Mouse (Mus musculus): ENCODE results near the gene Coro2a.
"Not testable (repeated sequence)": the region's sequence is repeated elsewhere in the genome, so short reads cannot be mapped to it uniquely, and the experiment has no call there.

Gene Coro2a

DNA sequence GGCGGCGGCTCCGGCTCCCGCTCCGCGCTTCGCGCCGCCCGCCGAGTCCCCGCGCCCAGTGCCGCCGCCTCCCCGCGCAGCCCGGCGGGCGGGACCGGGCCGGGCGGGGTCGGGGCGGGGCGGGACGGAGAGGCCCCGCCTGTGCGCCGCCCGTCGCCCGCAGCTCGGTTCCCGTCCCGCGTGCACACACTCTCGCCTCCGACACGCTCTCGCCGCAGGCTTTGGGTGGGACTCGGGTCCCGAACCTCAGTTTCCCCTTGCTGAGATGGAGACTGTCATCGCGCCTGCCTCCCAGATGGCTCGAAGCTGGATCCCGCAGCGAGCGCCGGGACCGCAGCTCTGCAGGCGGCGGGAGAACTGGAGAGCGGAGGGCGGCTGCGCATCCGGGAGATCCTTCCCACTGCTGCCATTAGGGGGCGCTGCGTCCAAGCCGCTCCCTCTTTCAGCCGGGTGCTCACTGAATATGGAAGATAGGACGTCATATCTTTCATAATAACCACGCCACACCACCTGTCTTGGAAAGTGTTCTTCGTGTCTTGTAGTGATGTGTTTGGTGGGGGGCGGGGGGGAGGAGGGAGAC lies at the start of gene Coro2a:
Coro2a (minus strand) TSS at position 359 of the 580 bp plus-strand sequence.
- peak; percentile 94 for DNase-seq (ENCODE audit: low read depth, low spot score)
- Histone ChIP-seq H3K36me3 (ENCODE audit: control insufficient read depth, insufficient read depth, low read length, poor library complexity, severe bottlenecking) (no peaks in the 10 kb centered on the region), H3K27me3 (ENCODE audit: control insufficient read depth, insufficient read depth, low read length, poor library complexity, severe bottlenecking) (no peaks in the 10 kb centered on the region)

DNA sequence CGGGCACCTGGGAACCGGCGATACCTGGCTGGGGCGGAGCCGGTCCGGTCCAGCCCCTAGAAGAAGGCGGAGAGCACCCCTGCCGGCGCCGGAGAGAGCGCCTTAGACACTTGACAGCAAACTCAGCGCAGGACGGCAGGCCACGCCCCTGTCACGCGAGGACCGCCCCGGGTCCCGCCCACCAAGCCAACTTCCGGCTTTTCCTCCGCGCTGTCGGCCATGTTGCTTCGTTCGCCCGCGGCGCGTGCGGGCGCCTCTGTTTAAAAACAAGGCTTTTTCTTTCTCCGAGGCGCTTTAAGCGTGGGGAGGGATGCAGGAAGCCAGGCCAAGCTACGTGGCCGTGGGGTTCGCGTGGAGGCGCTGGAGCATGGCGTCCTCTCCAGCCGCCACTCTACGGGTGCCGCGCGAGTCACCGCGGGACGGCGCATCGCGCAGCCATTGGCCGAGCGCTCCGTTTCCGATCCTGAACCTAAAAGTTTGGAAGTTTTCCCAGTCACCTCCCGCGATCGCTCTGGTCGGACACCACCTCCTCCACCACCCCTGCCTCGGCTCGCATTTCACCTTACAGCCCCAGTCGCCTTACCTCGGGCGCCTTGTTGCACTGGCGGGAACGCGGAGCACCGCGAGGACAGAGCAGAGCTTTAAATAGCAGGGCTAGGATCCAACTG lies 48.2 kb upstream of the Coro2a start, which contains the start of gene Tbc1d2:
Tbc1d2 (minus strand) TSS at position 124 of the 668 bp plus-strand sequence.
- peak; percentile 97 for DNase-seq (ENCODE audit: low read depth, low spot score)
- no peaks in the 10 kb centered on the region for H3K36me3 ChIP-seq (ENCODE audit: control insufficient read depth, insufficient read depth, low read length, poor library complexity, severe bottlenecking)
- H3K27me3 ChIP-seq (ENCODE audit: control insufficient read depth, insufficient read depth, low read length, poor library complexity, severe bottlenecking), result no peaks in the 10 kb centered on the region

DNA sequence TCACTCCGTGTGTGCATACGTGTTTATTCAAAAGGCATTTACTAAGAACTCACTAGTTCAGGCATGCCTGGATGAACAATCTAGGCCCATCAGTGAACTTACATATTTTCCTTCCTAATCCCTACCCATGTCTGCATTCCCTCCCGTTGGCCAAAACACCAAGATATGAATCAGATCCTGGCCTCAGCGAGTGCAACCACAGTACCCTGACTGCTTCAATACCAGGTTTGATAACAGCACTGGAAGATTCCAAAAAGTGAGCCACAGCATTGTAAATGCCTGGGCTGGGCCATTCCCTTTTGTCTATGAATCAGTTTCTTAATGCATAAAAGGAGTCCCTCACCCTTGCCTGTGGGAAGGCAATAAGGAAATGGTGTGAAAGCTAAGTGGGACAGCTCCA lies 47.2 kb upstream of the Coro2a start:
- H3K36me3 ChIP-seq (ENCODE audit: control insufficient read depth, insufficient read depth, low read length, poor library complexity, severe bottlenecking), result no peaks in the 10 kb centered on the region
- no peak for DNase-seq (ENCODE audit: low read depth, low spot score)
- no peaks in the 10 kb centered on the region for H3K27me3 ChIP-seq (ENCODE audit: control insufficient read depth, insufficient read depth, low read length, poor library complexity, severe bottlenecking)

DNA sequence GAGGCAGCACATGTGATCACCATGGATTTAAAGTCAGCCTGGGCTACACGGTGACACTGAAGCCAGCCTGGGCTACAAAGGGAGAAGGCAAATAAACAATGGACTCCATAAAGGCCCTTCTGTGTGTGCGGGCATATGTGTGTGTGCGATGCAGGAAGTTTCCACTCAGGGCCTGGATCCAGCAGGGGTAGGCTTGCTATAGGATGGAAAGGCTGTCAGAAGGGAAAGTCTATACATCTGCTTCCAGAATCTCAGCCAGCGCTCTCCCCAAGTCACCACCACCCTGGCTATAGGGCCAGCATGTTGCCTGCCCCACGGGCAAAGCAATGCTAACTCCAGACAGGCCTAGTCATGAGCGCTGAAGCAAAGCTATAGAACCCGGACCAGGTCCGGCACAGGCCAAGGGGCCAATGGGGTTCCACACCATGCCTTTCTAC lies 41.7 kb upstream of the Coro2a start:
- Histone ChIP-seq H3K36me3 (ENCODE audit: control insufficient read depth, insufficient read depth, low read length, poor library complexity, severe bottlenecking) (no peaks in the 10 kb centered on the region), H3K27me3 (ENCODE audit: control insufficient read depth, insufficient read depth, low read length, poor library complexity, severe bottlenecking) (no peaks in the 10 kb centered on the region)
- no peak for DNase-seq (ENCODE audit: low read depth, low spot score)

DNA sequence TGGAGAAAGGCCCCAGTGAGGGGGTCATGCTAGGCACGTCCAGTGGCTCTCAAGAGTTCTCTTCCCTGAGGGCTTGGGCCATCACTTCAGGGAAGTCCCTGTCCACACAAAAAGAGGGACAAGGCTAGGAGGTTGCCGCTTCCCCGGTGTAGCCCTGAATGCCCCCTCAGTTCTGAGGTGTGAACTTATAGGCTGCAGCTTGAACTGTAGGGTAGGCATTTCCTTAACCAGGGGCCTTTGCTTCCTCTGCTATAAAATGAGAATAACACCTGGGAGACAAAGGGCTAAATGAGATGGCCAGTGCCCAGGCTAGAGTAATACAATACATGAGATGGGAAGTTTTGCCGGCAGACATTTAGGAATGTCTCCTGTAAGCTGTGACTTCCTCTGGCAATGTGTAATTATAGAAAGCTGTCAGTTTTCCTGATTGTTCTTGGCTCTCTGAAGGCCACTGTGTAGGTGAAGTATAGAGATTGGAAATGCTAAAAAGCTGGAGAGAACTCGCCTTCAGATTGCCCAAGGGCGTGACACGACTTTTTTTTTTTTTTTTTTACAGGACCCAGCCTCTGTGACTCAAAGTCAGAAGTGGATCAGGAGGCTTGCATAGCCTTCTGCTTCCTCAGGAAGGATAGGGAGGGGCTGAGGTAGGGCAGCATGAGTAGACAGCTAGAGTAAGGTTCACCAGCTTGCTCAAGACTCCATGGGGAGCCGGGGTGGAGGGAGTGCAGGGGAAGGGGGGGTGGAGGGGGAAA lies 41.1 kb upstream of the Coro2a start:
- peaks cover 2% of the 10 kb centered on the region; the same call in 1 of the 2 replicates for H3K27me3 ChIP-seq (ENCODE audit: control insufficient read depth, insufficient read depth, low read length, poor library complexity, severe bottlenecking)

DNA sequence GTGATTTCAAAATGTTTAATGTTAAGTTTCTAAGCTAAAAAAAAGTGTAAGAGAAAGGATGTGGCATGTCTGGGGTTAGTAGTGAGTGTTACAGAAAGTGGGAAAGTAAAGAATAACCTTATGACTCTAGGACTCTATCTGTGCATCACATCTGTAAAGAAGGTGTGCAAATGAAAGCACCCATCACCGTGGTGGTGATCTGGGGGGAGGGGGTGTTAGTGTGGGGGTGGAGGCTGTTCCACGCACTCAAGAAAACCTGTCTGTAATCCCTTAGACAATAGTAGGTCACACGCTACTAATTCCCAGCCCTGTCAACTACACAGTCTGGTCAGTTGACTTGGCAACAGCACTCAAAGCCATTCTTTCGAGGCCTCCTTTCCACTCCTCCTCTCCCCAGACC lies 39.3 kb upstream of the Coro2a start:
- Histone ChIP-seq H3K36me3 (ENCODE audit: control insufficient read depth, insufficient read depth, low read length, poor library complexity, severe bottlenecking) (no peaks in the 10 kb centered on the region), H3K27me3 (ENCODE audit: control insufficient read depth, insufficient read depth, low read length, poor library complexity, severe bottlenecking) (peaks cover 2% of the 10 kb centered on the region; the same call in 1 of the 2 replicates)
- no peak for DNase-seq (ENCODE audit: low read depth, low spot score)

More for the DNA sequence above, 41.1 kb upstream of the Coro2a start:
- no peak for DNase-seq (ENCODE audit: low read depth, low spot score)
- no peaks in the 10 kb centered on the region for H3K36me3 ChIP-seq (ENCODE audit: control insufficient read depth, insufficient read depth, low read length, poor library complexity, severe bottlenecking)

DNA sequence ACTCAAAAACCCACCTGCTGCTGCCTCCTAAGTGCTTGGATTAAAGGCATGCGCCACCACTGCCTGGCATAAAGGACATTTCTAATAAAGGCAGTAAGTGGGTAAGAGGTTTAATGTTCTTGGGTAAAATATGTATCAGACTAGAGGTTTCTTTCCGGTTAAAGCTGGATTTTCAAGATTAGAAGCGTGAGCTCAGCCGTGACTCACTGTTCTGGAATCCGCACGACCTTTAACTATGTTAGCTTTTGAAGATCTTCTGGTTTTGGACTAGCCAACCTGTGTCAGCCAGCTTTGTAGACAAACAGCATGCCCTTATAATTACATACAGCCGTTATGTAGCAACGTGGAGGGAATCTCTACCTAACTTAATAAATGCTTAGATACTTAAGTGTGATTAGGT lies 37.9 kb upstream of the Coro2a start:
- no peak for DNase-seq (ENCODE audit: low read depth, low spot score)
- Histone ChIP-seq H3K36me3 (ENCODE audit: control insufficient read depth, insufficient read depth, low read length, poor library complexity, severe bottlenecking) (no peaks in the 10 kb centered on the region), H3K27me3 (ENCODE audit: control insufficient read depth, insufficient read depth, low read length, poor library complexity, severe bottlenecking) (peaks cover 2% of the 10 kb centered on the region; the same call in 1 of the 2 replicates)

DNA sequence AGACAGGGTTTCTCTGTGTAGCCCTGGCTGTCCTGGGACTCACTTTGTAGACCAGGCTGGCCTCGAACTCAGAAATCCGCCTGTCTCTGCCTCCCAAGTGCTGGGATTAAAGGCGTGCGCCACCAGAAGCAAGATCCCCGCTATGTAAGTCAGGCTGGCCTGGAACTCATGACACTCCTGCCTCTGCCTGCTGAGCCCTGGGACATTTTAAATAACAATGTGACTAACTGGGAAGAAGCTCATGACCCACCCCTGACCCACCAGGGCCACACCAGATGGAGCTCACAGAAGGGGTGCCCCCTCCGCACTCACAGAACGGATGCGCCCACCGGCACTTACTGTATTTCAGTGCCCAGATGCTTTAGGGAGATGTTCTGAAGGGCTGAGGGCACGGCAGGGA lies 35.2 kb upstream of the Coro2a start:
- not testable (repeated sequence) for H3K36me3 ChIP-seq (ENCODE audit: control insufficient read depth, insufficient read depth, low read length, poor library complexity, severe bottlenecking); DNase-seq (ENCODE audit: low read depth, low spot score)

DNA sequence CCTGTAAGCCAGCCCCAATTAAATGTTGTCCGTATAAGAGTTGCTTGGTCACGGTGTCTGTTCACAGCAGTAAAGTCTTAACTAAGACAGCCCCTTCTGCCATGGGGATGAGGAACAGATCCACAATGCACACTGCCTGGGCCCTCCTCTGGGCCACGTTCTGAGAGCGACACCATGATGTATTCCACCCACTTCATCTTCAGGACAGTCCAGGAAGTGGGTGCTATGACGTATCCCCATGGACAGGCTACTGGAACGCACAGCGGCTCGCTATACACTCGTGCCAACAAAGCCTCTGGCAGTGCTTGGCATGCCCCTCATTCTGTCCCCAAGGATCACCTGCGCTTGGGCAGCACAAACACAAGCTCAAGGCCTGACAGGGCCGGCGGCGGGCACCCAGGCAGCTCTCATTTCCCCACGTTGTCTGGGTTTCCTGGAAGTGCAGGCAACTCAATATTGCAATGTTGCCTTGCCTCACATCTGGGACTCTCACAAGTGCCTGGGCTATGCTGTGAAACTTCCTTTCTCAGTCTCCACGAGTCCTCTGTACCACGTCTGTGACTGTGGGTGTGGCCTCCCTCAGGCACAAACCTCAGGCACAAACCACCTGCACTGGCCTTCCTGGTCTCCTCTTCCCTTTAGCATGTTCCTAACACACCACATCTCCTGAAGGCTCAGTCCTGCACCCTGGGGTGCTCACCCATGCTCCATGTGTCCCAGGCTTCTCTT lies 33.9 kb upstream of the Coro2a start:
- no peak for DNase-seq (ENCODE audit: low read depth, low spot score)
- peaks cover 2% of the 10 kb centered on the region; the same call in 1 of the 2 replicates for H3K27me3 ChIP-seq (ENCODE audit: control insufficient read depth, insufficient read depth, low read length, poor library complexity, severe bottlenecking)
- H3K36me3 ChIP-seq (ENCODE audit: control insufficient read depth, insufficient read depth, low read length, poor library complexity, severe bottlenecking), result no peaks in the 10 kb centered on the region

More for the DNA sequence above, 35.2 kb upstream of the Coro2a start:
- H3K27me3 ChIP-seq (ENCODE audit: control insufficient read depth, insufficient read depth, low read length, poor library complexity, severe bottlenecking), result not testable (repeated sequence)

DNA sequence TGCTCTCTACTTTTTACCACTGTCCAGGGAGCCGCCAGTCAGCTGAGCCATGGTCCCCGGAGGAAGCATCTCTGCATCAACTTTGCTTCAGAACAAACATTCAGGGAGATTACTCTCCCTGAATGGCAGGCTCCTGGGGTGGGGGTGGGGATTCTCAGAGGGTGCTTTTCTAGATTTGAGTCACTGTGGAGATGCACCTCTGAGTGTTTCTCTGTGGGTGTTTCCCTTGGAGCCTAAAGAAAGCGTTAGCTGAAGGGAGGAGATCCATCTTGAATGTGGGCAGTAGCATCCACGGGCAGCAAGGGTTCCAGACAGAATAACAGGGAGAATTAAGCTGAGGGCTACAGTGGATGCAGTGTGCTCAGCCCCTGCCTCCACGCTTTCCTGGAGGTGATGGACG lies 32.9 kb upstream of the Coro2a start:
- Histone ChIP-seq H3K27me3 (ENCODE audit: control insufficient read depth, insufficient read depth, low read length, poor library complexity, severe bottlenecking) (peaks cover 2% of the 10 kb centered on the region; the same call in 1 of the 2 replicates), H3K36me3 (ENCODE audit: control insufficient read depth, insufficient read depth, low read length, poor library complexity, severe bottlenecking) (no peaks in the 10 kb centered on the region)
- DNase-seq (ENCODE audit: low read depth, low spot score), result no peak

DNA sequence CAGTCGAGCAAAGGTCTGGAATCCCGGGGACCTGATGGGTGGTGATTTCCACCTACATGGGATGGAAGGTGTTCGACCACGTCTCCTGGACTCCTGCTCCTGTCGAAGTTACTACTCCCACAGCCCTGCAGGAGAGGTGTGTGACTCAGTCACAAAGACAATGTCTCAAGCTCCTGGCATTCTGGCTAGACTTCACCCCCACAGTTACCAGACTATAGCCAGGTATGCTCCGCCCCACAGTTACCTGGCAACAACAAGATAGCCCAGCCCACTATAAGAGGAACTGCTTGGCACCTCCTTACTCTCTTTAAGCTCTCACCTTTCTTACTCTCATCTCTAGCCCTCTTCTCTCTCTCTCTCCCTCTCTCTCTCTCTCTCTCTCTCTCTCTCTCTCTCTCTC lies 31.6 kb upstream of the Coro2a start:
- H3K27me3 ChIP-seq (ENCODE audit: control insufficient read depth, insufficient read depth, low read length, poor library complexity, severe bottlenecking); H3K36me3 ChIP-seq (ENCODE audit: control insufficient read depth, insufficient read depth, low read length, poor library complexity, severe bottlenecking); DNase-seq (ENCODE audit: low read depth, low spot score): not testable (repeated sequence)

DNA sequence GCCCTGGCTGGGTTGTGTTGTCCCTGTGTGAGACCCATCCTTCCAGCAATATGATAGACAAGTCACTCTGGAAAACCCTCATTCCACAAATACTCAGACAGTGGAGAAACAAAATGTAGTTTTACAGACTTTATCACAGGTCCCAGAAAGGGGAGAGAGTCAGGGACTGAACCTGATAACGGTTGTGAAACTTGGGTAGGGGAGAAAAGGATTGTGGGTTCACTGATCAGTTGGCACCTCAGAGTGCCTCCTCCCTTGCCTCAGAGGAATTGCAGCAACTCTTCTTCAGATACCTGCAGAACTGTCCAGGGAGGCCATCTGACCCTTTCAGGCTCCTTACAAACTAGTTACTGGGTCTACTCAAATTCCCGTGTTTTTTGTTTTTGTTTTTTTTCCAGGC lies 30.5 kb upstream of the Coro2a start:
- H3K27me3 ChIP-seq (ENCODE audit: control insufficient read depth, insufficient read depth, low read length, poor library complexity, severe bottlenecking), result no peaks in the 10 kb centered on the region

DNA sequence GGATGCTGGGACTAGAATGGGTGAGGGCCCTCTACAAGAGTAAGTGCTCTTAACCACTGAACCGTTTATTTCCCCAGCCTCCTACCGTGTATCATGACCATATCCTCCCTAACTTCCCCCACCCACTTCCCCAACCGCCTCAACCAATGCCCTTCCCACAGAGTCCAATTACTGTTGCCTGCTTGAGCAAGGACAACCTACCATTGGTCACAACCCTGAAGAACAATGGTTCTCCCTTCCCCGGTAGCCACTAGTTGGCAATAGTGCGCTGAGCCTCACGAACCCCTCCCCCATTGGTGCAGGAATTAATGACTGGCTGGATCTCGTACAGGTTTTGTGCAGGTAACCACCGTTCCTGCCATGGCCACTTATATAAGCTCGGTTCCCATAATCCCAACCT lies 28.4 kb upstream of the Coro2a start:
- DNase-seq (ENCODE audit: low read depth, low spot score), result peak; percentile 59
- H3K27me3 ChIP-seq (ENCODE audit: control insufficient read depth, insufficient read depth, low read length, poor library complexity, severe bottlenecking), result no peaks in the 10 kb centered on the region
- H3K36me3 ChIP-seq (ENCODE audit: control insufficient read depth, insufficient read depth, low read length, poor library complexity, severe bottlenecking), result no peaks in the 10 kb centered on the region

More for the DNA sequence above, 30.5 kb upstream of the Coro2a start:
- no peak for DNase-seq (ENCODE audit: low read depth, low spot score)
- H3K36me3 ChIP-seq (ENCODE audit: control insufficient read depth, insufficient read depth, low read length, poor library complexity, severe bottlenecking), result no peaks in the 10 kb centered on the region

DNA sequence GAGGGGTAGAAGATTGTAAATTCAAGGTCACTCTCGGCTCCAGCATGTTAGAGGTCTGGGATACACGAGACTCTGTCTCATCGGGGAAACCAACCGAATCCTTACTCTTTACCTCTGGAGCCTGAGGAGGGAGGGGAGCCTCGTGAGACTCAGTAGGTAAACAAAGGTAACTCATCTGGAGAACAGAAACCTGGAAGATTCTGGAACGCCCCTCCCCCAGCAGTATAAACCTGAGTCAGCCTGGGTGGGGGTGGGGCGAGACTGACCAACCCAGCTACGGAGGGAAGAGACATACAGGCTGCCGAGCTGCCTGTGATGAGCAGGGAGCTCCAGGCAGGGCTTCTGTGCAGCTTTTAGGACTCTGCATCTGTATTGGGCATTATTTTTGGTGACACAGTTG lies 26.9 kb upstream of the Coro2a start:
- DNase-seq (ENCODE audit: low read depth, low spot score), result no peak
- Histone ChIP-seq H3K27me3 (ENCODE audit: control insufficient read depth, insufficient read depth, low read length, poor library complexity, severe bottlenecking) (no peaks in the 10 kb centered on the region), H3K36me3 (ENCODE audit: control insufficient read depth, insufficient read depth, low read length, poor library complexity, severe bottlenecking) (no peaks in the 10 kb centered on the region)

All from splenic B cell, adult 2 months (primary cell).